Mouse (Mus musculus): ENCODE data around the gene Porcn. TPM values are rescaled to one million over a fixed set of nuclear protein-coding genes. Genes with fewer than 3 reads are reported as not detected.

Gene Porcn
- polyA plus RNA-seq, 1 experiment from 2014 or later = 3.9 TPM

- no peak for ATAC-seq (ENCODE audit: extremely low read depth, insufficient number of reproducible peaks, low FRiP score, low TSS enrichment)
- Histone ChIP-seq H3K4me1 (no peaks in the 10 kb centered on the region), H3K36me3 (no peaks in the 10 kb centered on the region), H3K9me3 (no peaks in the 10 kb centered on the region), H3K9ac (no peak overlapping the region), H3K27me3 (replicated peaks) (no peaks in the 10 kb centered on the region), H3K27ac (replicated peaks) (no peak overlapping the region), H3K4me3 (no peak overlapping the region), H3K4me2 (no peak overlapping the region)
- WGBS = 75% methylated on average over 4 of the region's 4 CpGs
Observed at GRCm38 (mm10) chrX:8230272-8230671, 23.9 kb upstream of the Porcn start.

GRCm38 (mm10) chrX:8223473-8223872 is 17.1 kb upstream of the Porcn start:
- Histone ChIP-seq H3K9me3 (no peaks in the 10 kb centered on the region), H3K4me2 (no peak overlapping the region), H3K4me1 (no peaks in the 10 kb centered on the region), H3K27ac (replicated peaks) (no peak overlapping the region), H3K9ac (no peak overlapping the region), H3K27me3 (replicated peaks) (0 out of 2 replicates have a peak, but pooled peaks cover 3% of the 10 kb centered on the region), H3K36me3 (no peaks in the 10 kb centered on the region), H3K4me3 (no peak overlapping the region)
- 62% methylated on average over 7 of the region's 7 CpGs for WGBS
- no peak for ATAC-seq (ENCODE audit: extremely low read depth, insufficient number of reproducible peaks, low FRiP score, low TSS enrichment)

GRCm38 (mm10) chrX:8222678-8223421 is 16.5 kb upstream of the Porcn start:
- H3K36me3 ChIP-seq = no peaks in the 10 kb centered on the region
- 0 out of 2 replicates have a peak, but pooled peaks cover 3% of the 10 kb centered on the region for H3K27me3 ChIP-seq (replicated peaks)
- ATAC-seq (ENCODE audit: extremely low read depth, insufficient number of reproducible peaks, low FRiP score, low TSS enrichment) = no peak
- H3K4me1 ChIP-seq = no peaks in the 10 kb centered on the region
- 47% methylated on average over 7 of the region's 7 CpGs for WGBS
- no peak overlapping the region for H3K4me3 ChIP-seq
- no peaks in the 10 kb centered on the region for H3K9me3 ChIP-seq
- H3K4me2 ChIP-seq = no peak overlapping the region
- H3K27ac ChIP-seq (replicated peaks) = no peak overlapping the region
- H3K9ac ChIP-seq = no peak overlapping the region

GRCm38 (mm10) chrX:8222296-8222677 is 16.0 kb upstream of the Porcn start:
- H3K4me1 ChIP-seq = no peaks in the 10 kb centered on the region
- WGBS = 62% methylated on average over 3 of the region's 3 CpGs
- 0 out of 2 replicates have a peak, but pooled peaks cover 3% of the 10 kb centered on the region for H3K27me3 ChIP-seq (replicated peaks)
- H3K36me3 ChIP-seq = no peaks in the 10 kb centered on the region
- no peak overlapping the region for H3K27ac ChIP-seq (replicated peaks)
- H3K4me3 ChIP-seq = no peak overlapping the region
- H3K4me2 ChIP-seq = no peak overlapping the region
- no peak for ATAC-seq (ENCODE audit: extremely low read depth, insufficient number of reproducible peaks, low FRiP score, low TSS enrichment)
- H3K9ac ChIP-seq = no peak overlapping the region
- H3K9me3 ChIP-seq = no peaks in the 10 kb centered on the region

- Histone ChIP-seq H3K27me3 (replicated peaks) (0 out of 2 replicates have a peak, but pooled peaks cover 3% of the 10 kb centered on the region), H3K4me3 (no peak overlapping the region), H3K9ac (no peak overlapping the region), H3K27ac (replicated peaks) (no peak overlapping the region), H3K36me3 (no peaks in the 10 kb centered on the region), H3K4me2 (peak overlapping the region; percentile 22), H3K4me1 (no peaks in the 10 kb centered on the region), H3K9me3 (no peaks in the 10 kb centered on the region)
- no peak for ATAC-seq (ENCODE audit: extremely low read depth, insufficient number of reproducible peaks, low FRiP score, low TSS enrichment)
- 18% methylated on average over 8 of the region's 8 CpGs for WGBS
Observed at GRCm38 (mm10) chrX:8219651-8220050, 13.3 kb upstream of the Porcn start.

GRCm38 (mm10) chrX:8218114-8218513 is 11.8 kb upstream of the Porcn start:
- Histone ChIP-seq H3K36me3 (no peaks in the 10 kb centered on the region), H3K4me1 (no peaks in the 10 kb centered on the region), H3K9me3 (no peaks in the 10 kb centered on the region), H3K4me2 (no peak overlapping the region), H3K9ac (no peak overlapping the region), H3K27me3 (replicated peaks) (0 out of 2 replicates have a peak, but pooled peaks cover 3% of the 10 kb centered on the region), H3K4me3 (no peak overlapping the region), H3K27ac (replicated peaks) (no peak overlapping the region)
- no peak for ATAC-seq (ENCODE audit: extremely low read depth, insufficient number of reproducible peaks, low FRiP score, low TSS enrichment)
- 26% methylated on average over 2 of the region's 2 CpGs for WGBS

GRCm38 (mm10) chrX:8217383-8217782 is 11.1 kb upstream of the Porcn start:
- no peaks in the 10 kb centered on the region for H3K9me3 ChIP-seq
- no peaks in the 10 kb centered on the region for H3K36me3 ChIP-seq
- H3K4me2 ChIP-seq = no peak overlapping the region
- H3K4me3 ChIP-seq = no peak overlapping the region
- 0 out of 2 replicates have a peak, but pooled peaks cover 3% of the 10 kb centered on the region for H3K27me3 ChIP-seq (replicated peaks)
- no peak for ATAC-seq (ENCODE audit: extremely low read depth, insufficient number of reproducible peaks, low FRiP score, low TSS enrichment)
- no peak overlapping the region for H3K27ac ChIP-seq (replicated peaks)
- no peak overlapping the region for H3K9ac ChIP-seq
- H3K4me1 ChIP-seq = no peaks in the 10 kb centered on the region
- 30% methylated on average over 6 of the region's 6 CpGs for WGBS

GRCm38 (mm10) chrX:8211490-8212207 is 5.3 kb upstream of the Porcn start:
- Histone ChIP-seq H3K4me2 (no peak overlapping the region), H3K9ac (no peak overlapping the region), H3K9me3 (no peaks in the 10 kb centered on the region), H3K4me3 (no peak overlapping the region), H3K4me1 (no peaks in the 10 kb centered on the region), H3K36me3 (no peaks in the 10 kb centered on the region), H3K27ac (replicated peaks) (no peak overlapping the region), H3K27me3 (replicated peaks) (0 out of 2 replicates have a peak, but pooled peaks cover 9% of the 10 kb centered on the region)
- no peak for ATAC-seq (ENCODE audit: extremely low read depth, insufficient number of reproducible peaks, low FRiP score, low TSS enrichment)
- 60% methylated on average over 7 of the region's 7 CpGs for WGBS

- WGBS = 42% methylated on average over 2 of the region's 2 CpGs
- Histone ChIP-seq H3K27me3 (replicated peaks) (peaks cover 13% of the 10 kb centered on the region; the same call in 1 of the 2 replicates), H3K9ac (no peak overlapping the region), H3K4me2 (no peak overlapping the region), H3K9me3 (no peaks in the 10 kb centered on the region), H3K4me1 (no peaks in the 10 kb centered on the region), H3K27ac (replicated peaks) (no peak overlapping the region), H3K36me3 (no peaks in the 10 kb centered on the region), H3K4me3 (no peak overlapping the region)
- ATAC-seq (ENCODE audit: extremely low read depth, insufficient number of reproducible peaks, low FRiP score, low TSS enrichment) = no peak
Observed at GRCm38 (mm10) chrX:8209720-8210119, 3.4 kb upstream of the Porcn start.

- Histone ChIP-seq H3K4me3 (no peak overlapping the region), H3K4me2 (peak overlapping the region; percentile 76), H3K36me3 (no peaks in the 10 kb centered on the region), H3K9ac (no peak overlapping the region), H3K4me1 (no peaks in the 10 kb centered on the region), H3K27me3 (replicated peaks) (peaks cover 13% of the 10 kb centered on the region; the same call in 1 of the 2 replicates), H3K9me3 (no peaks in the 10 kb centered on the region), H3K27ac (replicated peaks) (no peak overlapping the region)
- no peak for ATAC-seq (ENCODE audit: extremely low read depth, insufficient number of reproducible peaks, low FRiP score, low TSS enrichment)
- WGBS = 22% methylated on average over 4 of the region's 4 CpGs
Observed at GRCm38 (mm10) chrX:8207224-8207623, 899 bp upstream of the Porcn start.

- WGBS = 8% methylated on average over 11 of the region's 11 CpGs
- Histone ChIP-seq H3K4me3 (peak overlapping the region; percentile 61), H3K4me2 (peak overlapping the region; percentile 76), H3K36me3 (no peaks in the 10 kb centered on the region), H3K4me1 (no peaks in the 10 kb centered on the region), H3K27ac (replicated peaks) (no peak overlapping the region), H3K27me3 (replicated peaks) (peaks cover 13% of the 10 kb centered on the region; the same call in 1 of the 2 replicates), H3K9me3 (no peaks in the 10 kb centered on the region), H3K9ac (peak overlapping the region; percentile 81)
- ATAC-seq (ENCODE audit: extremely low read depth, insufficient number of reproducible peaks, low FRiP score, low TSS enrichment) = no peak
Observed at GRCm38 (mm10) chrX:8206694-8207197, 421 bp upstream of the Porcn start.
